Mouse (Mus musculus): ENCODE measurements around the gene Fam49a.

The Fam49a gene

GRCm38 (mm10) chr12:12316956-12317355 is 55.0 kb downstream of the Fam49a start:
- peak; percentile 95 for DNase-seq

DNA sequence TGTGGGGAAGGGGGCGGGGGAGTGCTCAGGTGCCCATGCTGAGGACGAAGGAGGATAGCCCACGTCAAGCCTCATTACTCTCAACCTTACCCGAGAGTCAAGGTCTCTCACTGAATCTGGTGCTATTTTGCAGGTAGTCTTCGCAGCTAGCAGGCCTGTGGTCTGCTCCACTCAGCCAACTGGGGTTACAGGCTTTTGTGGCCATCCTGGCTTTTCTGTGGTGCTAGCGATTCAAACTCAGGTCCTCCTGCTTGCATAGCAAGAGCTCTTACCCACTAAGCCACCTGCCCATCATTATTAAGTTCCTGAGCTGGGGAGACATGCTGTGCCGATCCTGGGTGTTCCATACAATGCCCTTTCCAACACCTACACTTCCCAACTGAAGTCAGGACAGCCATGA is 55.7 kb downstream of the Fam49a start:
- peak; percentile 81 for DNase-seq

GRCm38 (mm10) chr12:12318140-12318734 is 56.3 kb downstream of the Fam49a start:
- DNase-seq: peak; percentile 94

DNA sequence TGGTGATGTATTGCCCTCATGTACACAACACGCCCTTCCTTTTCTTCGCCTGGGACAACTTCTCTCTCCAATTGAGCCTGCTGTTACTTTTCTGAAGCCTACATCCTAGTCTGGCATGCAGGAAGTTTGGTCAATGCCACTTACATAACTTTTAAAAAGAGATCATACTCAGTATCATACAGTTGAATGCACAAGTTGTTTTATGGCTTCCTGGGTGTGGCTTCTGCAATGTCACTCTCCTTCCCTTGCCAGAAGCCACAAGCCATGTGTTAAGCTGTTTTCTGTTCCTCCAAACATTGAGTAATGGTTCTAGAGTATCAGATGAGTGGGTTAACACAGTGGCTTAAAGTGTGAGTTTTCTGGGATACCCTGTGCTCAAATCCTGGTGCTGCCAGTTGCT is 58.8 kb downstream of the Fam49a start:
- peak; percentile 96 for DNase-seq

- DNase-seq: no peak
These were observed 59.2 kb downstream of the Fam49a start for GRCm38 (mm10) chr12:12321111-12321510.

DNA sequence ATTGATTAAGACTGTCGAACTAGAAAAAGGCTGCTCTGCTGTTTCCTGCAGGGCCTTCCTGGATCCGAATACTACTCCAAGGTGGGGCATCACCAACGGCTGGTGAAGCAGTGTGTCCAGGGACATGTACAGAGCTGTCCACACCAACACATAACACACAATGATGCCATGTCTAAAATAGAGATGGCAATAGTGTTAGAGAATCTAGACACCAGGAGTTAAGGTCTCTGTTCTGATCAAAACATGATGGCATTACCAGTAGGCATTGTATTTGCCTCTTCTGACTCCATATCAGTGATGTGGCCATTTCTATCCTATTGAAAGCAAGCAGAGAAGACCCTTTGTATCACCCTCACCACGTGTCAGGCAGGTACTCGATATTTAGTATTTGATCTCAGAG is 61.1 kb downstream of the Fam49a start:
- peak; percentile 68 for DNase-seq

- DNase-seq: peak; percentile 97
These were observed 61.8 kb downstream of the Fam49a start for GRCm38 (mm10) chr12:12323616-12324223.

GRCm38 (mm10) chr12:12324266-12324665 is 62.3 kb downstream of the Fam49a start:
- DNase-seq: peak; percentile 61

DNA sequence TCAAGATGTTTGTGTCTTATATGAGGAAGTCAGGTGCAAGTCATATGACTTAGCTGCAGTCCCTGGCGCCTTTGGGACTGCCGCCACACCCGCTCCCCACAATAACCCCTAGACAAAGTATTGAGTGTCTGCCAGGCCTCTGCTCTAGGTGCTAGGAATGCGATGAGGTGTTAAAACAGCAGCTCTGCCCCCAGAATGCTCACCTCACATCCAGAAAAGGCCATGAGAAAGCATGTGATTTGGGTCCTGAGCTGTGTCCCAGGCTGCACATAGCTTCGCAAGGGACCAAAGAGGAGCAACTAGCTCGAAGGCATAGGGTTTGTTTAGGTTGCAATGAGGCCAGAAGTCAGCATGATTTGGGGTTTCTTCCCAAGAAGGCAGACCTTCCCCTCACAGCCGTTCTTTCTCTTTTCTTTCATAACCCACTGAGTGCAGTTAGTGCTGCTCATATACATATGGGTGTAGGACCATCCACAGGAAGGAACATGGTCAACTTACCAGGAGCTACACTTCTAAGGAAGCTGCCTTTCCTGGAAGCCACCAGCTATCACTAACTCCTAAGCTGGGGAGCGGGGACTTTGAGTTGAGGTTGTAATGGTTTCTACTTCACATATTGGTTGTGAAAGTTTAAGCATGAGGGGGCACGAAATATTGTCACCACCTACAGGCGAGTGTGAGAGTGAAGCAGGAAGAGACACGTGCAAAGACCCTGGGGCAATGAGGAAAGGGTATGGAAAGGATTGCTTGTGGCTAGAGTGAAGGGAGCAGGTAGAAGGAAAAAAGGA is 71.8 kb downstream of the Fam49a start:
- peak; percentile 28 for DNase-seq

DNA sequence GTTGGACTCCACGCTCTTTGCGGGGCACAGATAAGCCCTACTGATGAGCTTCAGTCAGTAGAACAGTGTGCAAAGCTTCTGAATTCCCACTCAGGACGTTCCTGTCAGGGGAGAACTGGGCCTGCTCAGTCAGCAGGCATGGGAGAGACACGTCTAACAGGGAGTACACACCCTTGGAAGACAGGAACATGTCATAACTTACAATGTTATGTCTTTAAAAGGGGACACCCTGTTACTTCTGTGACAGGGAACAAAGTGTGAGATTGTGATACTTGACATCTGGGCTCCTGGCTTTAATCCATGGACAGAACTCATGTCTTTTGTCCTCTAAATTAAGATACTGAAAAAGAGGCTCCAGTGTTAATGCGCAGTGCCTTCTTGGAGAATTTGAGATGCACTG is 72.5 kb downstream of the Fam49a start:
- DNase-seq: peak; percentile 93

- DNase-seq: peak; percentile 84
These were observed 73.6 kb downstream of the Fam49a start for GRCm38 (mm10) chr12:12335566-12335965.

GRCm38 (mm10) chr12:12337378-12337777 is 75.4 kb downstream of the Fam49a start:
- peak; percentile 64 for DNase-seq

GRCm38 (mm10) chr12:12343320-12343719 is 81.4 kb downstream of the Fam49a start:
- no peak for DNase-seq

GRCm38 (mm10) chr12:12348625-12349024 is 86.7 kb downstream of the Fam49a start:
- no peak for DNase-seq

DNA sequence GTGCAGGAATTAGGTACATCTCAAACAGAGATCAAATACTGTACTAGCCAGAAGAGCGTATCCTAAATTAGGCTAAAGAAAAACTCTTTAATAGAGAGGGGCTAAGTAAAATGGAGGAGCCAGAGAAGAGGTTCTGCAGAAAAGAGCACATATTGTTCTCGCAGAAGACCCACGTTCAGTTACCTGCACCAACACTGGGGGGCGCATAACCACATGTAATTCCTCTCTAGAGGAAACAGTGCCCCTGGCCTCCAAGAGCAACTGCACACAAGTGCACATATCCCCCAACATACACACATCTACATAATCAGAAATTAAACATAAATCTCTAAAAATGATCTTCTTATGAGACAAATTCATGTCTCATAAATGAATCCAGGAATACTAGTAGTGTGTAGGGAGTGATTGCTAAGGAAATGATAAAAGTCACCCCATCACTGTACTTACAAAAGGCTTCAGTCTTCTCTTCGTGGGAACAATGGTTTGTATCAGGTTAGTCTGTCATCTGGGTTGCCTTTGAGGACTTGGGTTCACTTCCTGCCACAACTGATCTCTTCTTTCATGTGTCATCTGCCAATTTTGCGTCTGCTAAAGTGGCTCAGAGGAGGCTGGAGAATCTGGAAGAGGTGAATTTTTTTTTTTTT is 87.8 kb downstream of the Fam49a start:
- DNase-seq: no peak

DNA sequence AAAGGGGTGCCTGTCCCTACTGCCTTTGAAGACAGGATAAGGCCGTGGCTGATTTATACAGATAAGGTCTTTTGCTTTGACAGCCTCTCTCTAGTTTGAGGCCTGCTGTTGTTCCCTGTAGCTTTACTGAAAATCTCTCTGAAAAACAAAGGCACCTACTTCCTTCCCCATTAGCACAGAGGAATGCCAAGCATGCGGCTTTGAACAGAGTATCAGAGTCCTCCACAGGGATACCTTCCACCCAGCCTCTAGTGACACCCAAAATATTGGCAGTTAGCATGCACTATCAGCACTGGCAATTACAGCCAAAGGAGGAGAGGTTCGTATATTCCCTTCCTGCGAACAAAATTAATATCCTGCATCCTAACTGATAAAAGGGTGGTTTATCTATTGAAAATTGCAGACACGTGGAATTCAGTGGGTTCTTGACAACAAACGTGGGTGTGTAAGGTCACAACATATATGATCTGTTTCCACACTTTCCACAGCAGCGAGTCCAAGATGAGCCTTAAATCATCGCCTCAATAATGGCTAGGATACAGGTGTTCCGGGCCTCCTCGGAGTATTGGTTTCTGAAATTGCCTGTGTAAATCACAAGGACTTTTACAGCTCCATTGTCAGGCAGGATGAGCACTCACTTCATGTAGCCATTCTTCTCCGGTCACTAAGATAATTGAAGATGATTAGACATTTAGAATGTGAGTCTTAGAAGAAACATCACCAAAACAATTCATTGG is 90.0 kb downstream of the Fam49a start:
- no peak for DNase-seq

DNA sequence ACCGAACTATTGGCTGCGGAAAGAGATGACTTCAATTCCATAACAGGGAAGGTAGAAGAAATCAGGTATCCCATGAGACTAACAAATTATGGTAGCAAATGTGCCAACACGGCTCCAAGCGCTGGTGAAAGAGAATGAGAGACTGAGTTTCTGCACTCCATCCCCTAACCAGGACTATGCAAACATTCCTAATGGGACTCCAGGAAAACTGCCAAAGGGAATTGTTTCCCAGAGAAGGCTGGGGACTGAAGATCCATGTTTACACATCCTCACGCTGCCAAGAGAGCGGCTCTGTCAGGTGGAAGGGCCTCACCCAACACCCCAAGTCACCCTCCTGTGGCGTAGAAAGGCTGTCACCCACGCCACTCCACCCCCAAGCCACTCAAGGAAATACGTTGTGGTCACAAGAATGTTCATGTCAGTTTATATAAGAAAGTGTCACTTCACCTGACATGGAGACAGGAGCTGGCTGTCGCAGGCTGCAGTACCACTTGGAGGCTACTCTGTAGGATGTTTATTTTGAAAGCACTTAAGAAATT is 92.2 kb downstream of the Fam49a start:
- DNase-seq: no peak

DNA sequence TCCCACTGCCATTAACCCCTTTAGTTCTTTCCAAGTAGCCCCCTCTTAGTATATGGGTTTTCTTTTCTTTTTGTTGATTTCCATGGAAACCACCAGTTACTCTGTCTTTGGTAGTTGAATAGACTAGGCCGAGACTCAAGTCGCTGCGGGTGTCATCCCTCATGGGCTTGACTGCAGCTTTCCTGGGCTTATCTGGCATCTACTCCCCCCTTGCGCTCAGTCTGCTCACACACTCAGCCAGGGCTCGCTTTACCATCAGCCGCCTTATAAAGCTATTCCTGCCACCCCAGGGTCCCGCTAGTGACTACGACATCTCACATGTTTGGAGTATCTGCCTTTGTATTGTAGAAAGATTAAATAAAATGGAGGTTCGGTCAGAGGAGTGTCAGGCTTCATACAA is 94.1 kb downstream of the Fam49a start:
- no peak for DNase-seq

DNA sequence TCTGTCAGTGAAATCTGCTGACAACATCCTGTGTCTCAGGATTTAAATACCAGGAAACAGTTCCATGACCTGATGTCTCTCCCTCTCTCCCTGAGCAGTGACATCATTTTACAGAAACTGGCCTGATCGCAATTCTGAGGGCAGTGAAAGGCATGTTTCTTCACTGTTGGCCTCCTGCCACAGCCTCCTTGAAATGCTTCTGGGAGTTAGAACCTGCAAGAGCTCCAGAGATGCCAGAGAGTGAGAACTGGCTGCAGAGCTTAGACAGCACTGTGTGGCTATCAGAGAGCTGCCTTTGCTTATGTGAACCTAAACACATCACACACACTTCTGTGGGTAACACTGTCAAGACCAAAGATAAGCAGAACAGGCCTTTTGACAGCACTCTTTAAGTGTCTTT is 94.5 kb downstream of the Fam49a start:
- peak; percentile 92 for DNase-seq

DNA sequence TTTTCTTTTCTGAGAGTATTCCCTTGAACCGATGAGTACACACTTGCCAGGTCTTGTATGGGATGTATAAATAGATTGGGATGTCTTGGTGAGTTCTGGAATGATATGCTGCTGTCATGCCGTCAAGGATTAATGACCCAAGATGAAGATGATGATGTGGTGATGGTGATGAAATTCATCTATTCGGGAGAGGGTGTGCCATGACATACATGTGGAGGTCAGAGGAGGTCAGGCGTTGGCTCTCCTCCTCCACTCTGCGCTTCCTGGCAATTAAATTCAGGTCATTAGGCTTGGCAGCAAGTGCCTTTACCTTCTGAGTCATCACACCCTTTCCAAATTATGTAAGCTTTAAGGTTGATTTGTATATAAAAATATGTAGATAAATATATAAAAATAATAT is 95.0 kb downstream of the Fam49a start:
- no peak for DNase-seq

DNA sequence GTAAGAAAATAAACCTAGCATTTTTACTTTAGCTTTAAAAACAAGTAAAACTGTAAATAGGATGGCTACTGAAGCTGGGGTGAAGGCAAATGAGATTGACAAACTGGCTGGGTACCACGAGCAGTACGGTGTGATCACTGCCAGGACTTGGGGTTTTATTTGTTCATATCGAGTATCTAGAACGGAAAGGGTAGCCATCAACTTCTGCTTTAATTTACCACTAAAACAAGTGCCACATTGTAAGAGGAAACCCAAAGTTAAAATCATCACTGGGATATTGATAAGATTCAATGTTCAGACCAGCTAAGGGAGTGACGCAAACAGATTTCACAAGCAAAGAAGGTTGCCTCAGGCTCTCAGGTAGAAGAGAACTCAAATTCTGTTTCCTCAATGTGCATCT is 98.0 kb downstream of the Fam49a start:
- DNase-seq: no peak

DNA sequence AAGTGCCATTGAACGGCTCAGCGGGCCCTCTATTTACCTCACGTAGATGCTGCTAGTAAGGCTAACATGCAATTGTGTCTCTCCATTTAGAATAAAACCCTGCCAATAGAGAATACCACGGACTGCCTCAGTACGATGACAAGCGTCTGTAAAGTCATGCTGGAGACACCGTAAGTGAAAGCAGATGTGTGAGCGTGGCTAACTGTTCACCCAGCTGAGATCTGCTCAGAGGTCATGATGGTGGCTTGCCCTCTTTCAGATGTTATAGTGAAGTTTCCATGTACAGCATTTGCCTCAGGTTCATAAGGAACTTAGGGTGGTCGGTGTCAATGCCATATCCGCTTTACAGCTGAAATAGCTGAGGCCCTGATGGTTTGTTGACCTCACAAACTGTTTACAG is 100.4 kb downstream of the Fam49a start:
- DNase-seq: no peak

DNA sequence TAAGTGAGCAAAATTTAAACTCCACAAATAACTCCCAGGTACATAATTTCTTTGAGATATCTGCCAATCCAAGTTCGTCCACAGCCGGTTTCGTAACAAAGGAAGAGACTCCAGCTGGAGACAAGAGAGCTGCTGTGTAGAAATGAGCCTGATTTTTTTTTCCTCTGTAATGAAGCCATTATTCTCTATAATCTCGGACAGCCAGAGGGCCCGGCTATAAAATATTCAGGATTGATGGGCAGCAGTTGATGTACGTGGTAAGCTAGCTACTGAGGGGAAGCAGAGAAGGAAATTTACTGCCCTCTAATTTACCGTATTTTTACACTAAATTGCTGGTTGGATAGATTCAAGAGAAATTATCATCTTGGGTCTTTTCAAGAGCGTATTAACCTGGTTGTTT is 102.3 kb downstream of the Fam49a start:
- no peak for DNase-seq
